ENCODE assay signal across 20 mouse cellular contexts in genomic region chrX:59177653-59178052, GRCm38 (mm10).
DNase-seq lines count a peak whose midpoint lies in the region; ATAC-seq and TF ChIP-seq lines count a peak whose summit lies in the region.
"Had no signal": no experiment of that assay in that cellular context is flagged by ENCODE, and none has a peak within 500 bp of the region (broad histone marks: within the 10 kb centered on the region; RNA-seq: fewer than 3 reads in every experiment).

No protein-coding gene starts in this region.

- TF ChIP-seq CTCF in left cerebral cortex, adult 2 months (IDR thresholded peaks at IDR 0.05): peak; percentile 38

- H3K9ac ChIP-seq in heart, embryonic 14.5 days (ENCODE audit: low read length): no peak overlapping the region
- no peak overlapping the region for H3K9ac ChIP-seq in heart, embryonic 11.5 days (ENCODE audit: low read depth, low read length)
- H3K9ac ChIP-seq: heart, embryonic 15.5 days; hindbrain, embryonic 14.5 days; intestine, embryonic 15.5 days; limb, embryonic 15.5 days; liver, embryonic 15.5 days had no signal

- no peaks in the 10 kb centered on the region for H3K36me3 ChIP-seq in heart, embryonic 14.5 days (ENCODE audit: control insufficient read depth, insufficient read depth, low read length)
- H3K36me3 ChIP-seq in heart, embryonic 11.5 days (ENCODE audit: control insufficient read depth, insufficient read depth, low read length): no peaks in the 10 kb centered on the region
- H3K36me3 ChIP-seq: forebrain, embryonic 10.5 days; heart, embryonic 15.5 days; intestine, embryonic 15.5 days; limb, embryonic 15.5 days; liver, embryonic 15.5 days had no signal

- H3K9me3 ChIP-seq in heart, embryonic 14.5 days (ENCODE audit: control insufficient read depth, low read length): no peaks in the 10 kb centered on the region
- H3K9me3 ChIP-seq in heart, embryonic 11.5 days (replicated peaks; ENCODE audit: control insufficient read depth, low read length): no peaks in the 10 kb centered on the region
- H3K9me3 ChIP-seq: forebrain, embryonic 10.5 days; heart, embryonic 15.5 days; intestine, embryonic 15.5 days; limb, embryonic 15.5 days; liver, embryonic 15.5 days had no signal

- H3K4me1 ChIP-seq in heart, embryonic 14.5 days (ENCODE audit: control insufficient read depth in 2 of 2, insufficient read depth in 2 of 2, low read length in 2 of 2): peaks cover 2% of the 10 kb centered on the region in 2 experiments; a peak in 2 of 4 replicates
- H3K4me1 ChIP-seq in heart, embryonic 11.5 days (ENCODE audit: control insufficient read depth, insufficient read depth, low read length): no peaks in the 10 kb centered on the region
- H3K4me1 ChIP-seq: heart, embryonic 15.5 days; intestine, embryonic 15.5 days; limb, embryonic 15.5 days; liver, embryonic 15.5 days had no signal

- intact Hi-C loops in left cerebral cortex, adult 2 months (cut with DNase I): loop anchor here (5.0 kb wide), 2 partner anchors 850 to 1290 kb away; no protein-coding TSS in a partner anchor

- WGBS in heart, embryonic 14.5 days: 45% methylated on average over 3 of the region's 3 CpGs
- WGBS in heart, embryonic 11.5 days (ENCODE audit: insufficient replicate concordance): 57% methylated on average over 3 of the region's 3 CpGs

- ATAC-seq in heart, embryonic 14.5 days (ENCODE audit: insufficient number of reproducible peaks, insufficient read depth, low FRiP score, low read depth): no peak
- ATAC-seq in heart, embryonic 11.5 days (replicated peaks; ENCODE audit: insufficient number of reproducible peaks, low FRiP score, low TSS enrichment): no peak
- no peak for ATAC-seq in megakaryocyte-erythroid progenitor cell, adult 5-6 weeks (replicated peaks; ENCODE audit: low FRiP score, low TSS enrichment, poor library complexity, severe bottlenecking)
- ATAC-seq: intestine, embryonic 15.5 days; lung, postnatal 0 days had no signal

- 0 out of 4 replicates have a peak overlapping the region, but pooled peaks of 1 of the 2 experiments have one; percentile 6 for H3K27ac ChIP-seq in heart, embryonic 14.5 days (replicated peaks in 1 of 2; ENCODE audit: control insufficient read depth in 1 of 2, insufficient read depth in 1 of 2, low read depth in 2 of 2, low read length in 2 of 2)
- H3K27ac ChIP-seq in heart, embryonic 11.5 days (ENCODE audit: low read depth, low read length): no peak overlapping the region
- H3K27ac ChIP-seq in left cerebral cortex, adult 2 months: no peak overlapping the region
- H3K27ac ChIP-seq: forebrain, embryonic 10.5 days; heart, embryonic 15.5 days; hindbrain, embryonic 14.5 days; intestine, embryonic 15.5 days; limb, embryonic 15.5 days; liver, embryonic 15.5 days had no signal

- peak; percentile 7 for DNase-seq in embryo, embryonic 10 days (ENCODE audit: low spot score)
- no peak for DNase-seq in embryo, embryonic 11 days
- DNase-seq in left cerebral cortex, adult 2 months (ENCODE audit: extremely low spot score in 1 of 2, low spot score in 2 of 2): no peak
- DNase-seq in left cerebral cortex, adult 11 months (ENCODE audit: low spot score): no peak
- DNase-seq in brain, adult 2 months (ENCODE audit: low read depth, low spot score): peak; percentile 47
- DNase-seq: cerebellum, adult 9-10 months; gastrocnemius, postnatal 36 days; kidney, adult 9 months; kidney, postnatal 4 days; thymus, postnatal 25 days had no signal

- H3K27me3 ChIP-seq in heart, embryonic 14.5 days (ENCODE audit: control insufficient read depth, insufficient read depth, low read length): no peaks in the 10 kb centered on the region
- no peaks in the 10 kb centered on the region for H3K27me3 ChIP-seq in heart, embryonic 11.5 days (ENCODE audit: control insufficient read depth, insufficient read depth, low read length)
- H3K27me3 ChIP-seq: heart, embryonic 15.5 days; intestine, embryonic 15.5 days; limb, embryonic 15.5 days; liver, embryonic 15.5 days had no signal

- no peak overlapping the region for H3K4me3 ChIP-seq in heart, embryonic 14.5 days (ENCODE audit: control insufficient read depth in 1 of 2, insufficient read depth in 1 of 2, low read depth in 1 of 2, low read length in 2 of 2)
- no peak overlapping the region for H3K4me3 ChIP-seq in heart, embryonic 11.5 days (ENCODE audit: low read depth, low read length)
- H3K4me3 ChIP-seq in left cerebral cortex, adult 2 months: no peak overlapping the region
- H3K4me3 ChIP-seq: forebrain, embryonic 10.5 days; heart, embryonic 15.5 days; intestine, embryonic 15.5 days; limb, embryonic 15.5 days; liver, embryonic 15.5 days had no signal

- H3K4me2 ChIP-seq in heart, embryonic 14.5 days (ENCODE audit: low read length): peak overlapping the region; percentile 38
- H3K4me2 ChIP-seq in heart, embryonic 11.5 days: no peak overlapping the region
- H3K4me2 ChIP-seq: heart, embryonic 15.5 days; hindbrain, embryonic 14.5 days; intestine, embryonic 15.5 days; limb, embryonic 15.5 days; liver, embryonic 15.5 days had no signal

Comparison
In these comparisons a context has a peak if more than half of its experiments do, and no peak if none do; other contexts are left out.
1. DNase-seq: peak in embryo, embryonic 10 days (single experiment) and brain, adult 2 months (single experiment); none in embryo, embryonic 11 days (single experiment), left cerebral cortex, adult 2 months (0 of 2) and left cerebral cortex, adult 11 months (single experiment).